Comparison of ENCODE assay signal across 9 mouse cellular contexts in the genomic region with DNA sequence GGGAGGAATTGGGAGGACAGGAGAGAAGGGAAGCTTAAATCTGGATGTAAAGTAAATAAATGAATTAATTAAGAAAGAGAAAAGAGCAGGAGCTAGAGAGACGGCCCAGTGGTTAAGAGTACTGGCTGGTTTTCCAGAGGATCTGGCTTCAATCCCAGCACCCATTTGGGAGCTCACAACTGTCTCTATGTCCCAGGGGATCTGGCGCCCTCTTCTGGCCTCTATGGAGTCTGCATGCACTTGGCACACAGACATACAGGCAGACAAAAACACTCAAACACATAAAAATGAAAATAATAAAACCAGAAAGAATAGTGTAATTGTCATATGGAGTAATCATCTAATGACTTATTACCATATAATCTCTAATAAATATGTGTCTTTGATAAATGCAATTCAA. TPM values are rescaled to one million over a fixed set of nuclear protein-coding genes. Genes with fewer than 3 reads are reported as not detected.
DNase-seq lines count a peak whose midpoint lies in the region; ATAC-seq and TF ChIP-seq lines count a peak whose summit lies in the region.
"Had no signal": no experiment of that assay in that cellular context is flagged by ENCODE, and none has a peak within 500 bp of the region (broad histone marks: within the 10 kb centered on the region; RNA-seq: fewer than 3 reads in every experiment).

No protein-coding gene starts in this region.

- intact Hi-C loops in gastrocnemius, adult 2 months (cut with DNase I), result no loop called here

- no peak overlapping the region for H3K4me3 ChIP-seq in forebrain, embryonic 14.5 days (ENCODE audit: low read depth, low read length)
- H3K4me3 ChIP-seq in forebrain, embryonic 12.5 days (replicated peaks), result no peak overlapping the region
- no peak overlapping the region for H3K4me3 ChIP-seq in neural tube, embryonic 11.5 days (ENCODE audit: low read depth, low read length)
- H3K4me3 ChIP-seq in gastrocnemius, adult 2 months, result no peak overlapping the region
- no peak overlapping the region for H3K4me3 ChIP-seq in stomach, postnatal 0 days (ENCODE audit: low read depth, low read length)
- no peak overlapping the region for H3K4me3 ChIP-seq in hindbrain, embryonic 16.5 days (ENCODE audit: low read length)
- H3K4me3 ChIP-seq: neural tube, embryonic 12.5 days had no signal

- DNase-seq in forebrain, embryonic 14.5 days (ENCODE audit: low spot score), result peak; percentile 57
- peak; percentile 26 for DNase-seq in neural tube, embryonic 11.5 days (ENCODE audit: low spot score)
- DNase-seq in neural tube, embryonic 10.5 days (ENCODE audit: extremely low spot score, low spot score), result no peak
- peak; percentile 68 for DNase-seq in gastrocnemius, adult 2 months
- DNase-seq in stomach, postnatal 0 days (ENCODE audit: low spot score), result peak; percentile 23
- no peak for DNase-seq in ovary, postnatal 10 days (ENCODE audit: low spot score)

- H3K4me2 ChIP-seq in forebrain, embryonic 14.5 days (ENCODE audit: low read length), result no peak overlapping the region
- no peak overlapping the region for H3K4me2 ChIP-seq in forebrain, embryonic 12.5 days
- no peak overlapping the region for H3K4me2 ChIP-seq in neural tube, embryonic 11.5 days (ENCODE audit: low read depth)
- H3K4me2 ChIP-seq in stomach, postnatal 0 days (replicated peaks; ENCODE audit: low read depth), result no peak overlapping the region
- H3K4me2 ChIP-seq in hindbrain, embryonic 16.5 days (ENCODE audit: low read length), result no peak overlapping the region
- H3K4me2 ChIP-seq: neural tube, embryonic 12.5 days had no signal

- no peaks in the 10 kb centered on the region for H3K36me3 ChIP-seq in forebrain, embryonic 14.5 days (ENCODE audit: control insufficient read depth, insufficient read depth, low read length)
- H3K36me3 ChIP-seq in forebrain, embryonic 12.5 days (replicated peaks), result no peaks in the 10 kb centered on the region
- no peaks in the 10 kb centered on the region for H3K36me3 ChIP-seq in neural tube, embryonic 11.5 days (ENCODE audit: control insufficient read depth, insufficient read depth, low read length)
- H3K36me3 ChIP-seq in stomach, postnatal 0 days (ENCODE audit: control insufficient read depth, insufficient read depth, low read length), result no peaks in the 10 kb centered on the region
- no peaks in the 10 kb centered on the region for H3K36me3 ChIP-seq in hindbrain, embryonic 16.5 days (ENCODE audit: control insufficient read depth, insufficient read depth, low read length)
- H3K36me3 ChIP-seq: neural tube, embryonic 12.5 days had no signal

- H3K27me3 ChIP-seq in forebrain, embryonic 14.5 days (replicated peaks; ENCODE audit: control insufficient read depth, insufficient read depth, low read length), result no peaks in the 10 kb centered on the region
- no peaks in the 10 kb centered on the region for H3K27me3 ChIP-seq in forebrain, embryonic 12.5 days
- H3K27me3 ChIP-seq in neural tube, embryonic 11.5 days (ENCODE audit: control insufficient read depth, insufficient read depth, low read length), result no peaks in the 10 kb centered on the region
- no peaks in the 10 kb centered on the region for H3K27me3 ChIP-seq in stomach, postnatal 0 days (ENCODE audit: control insufficient read depth, insufficient read depth, low read length)
- no peaks in the 10 kb centered on the region for H3K27me3 ChIP-seq in hindbrain, embryonic 16.5 days (replicated peaks; ENCODE audit: control insufficient read depth, insufficient read depth, low read length)
- H3K27me3 ChIP-seq: neural tube, embryonic 12.5 days had no signal

- WGBS in forebrain, embryonic 14.5 days, result 28% methylated on average over 2 of the region's 2 CpGs
- 50% methylated on average over 2 of the region's 2 CpGs for WGBS in forebrain, embryonic 12.5 days
- WGBS in neural tube, embryonic 11.5 days, result 46% methylated on average over 2 of the region's 2 CpGs
- 38% methylated on average over 2 of the region's 2 CpGs for WGBS in stomach, postnatal 0 days
- WGBS in hindbrain, embryonic 16.5 days, result 43% methylated on average over 2 of the region's 2 CpGs

- peak; percentile 79 for TF ChIP-seq CTCF in gastrocnemius, adult 2 months (IDR thresholded peaks at IDR 0.05)
- peak; percentile 71 for TF ChIP-seq CTCF in stomach, postnatal 0 days (IDR thresholded peaks at IDR 0.05; ENCODE audit: low read depth)

- TF ChIP-seq EP300 in stomach, postnatal 0 days (optimal IDR thresholded peaks at IDR 0.05), result no peak

- no peak overlapping the region for H3K27ac ChIP-seq in forebrain, embryonic 14.5 days (ENCODE audit: low read depth, low read length)
- H3K27ac ChIP-seq in forebrain, embryonic 12.5 days, result no peak overlapping the region
- no peak overlapping the region for H3K27ac ChIP-seq in neural tube, embryonic 11.5 days (ENCODE audit: low read depth, low read length)
- no peak overlapping the region for H3K27ac ChIP-seq in gastrocnemius, adult 2 months
- H3K27ac ChIP-seq in stomach, postnatal 0 days (replicated peaks), result no peak overlapping the region
- H3K27ac ChIP-seq in hindbrain, embryonic 16.5 days (ENCODE audit: low read depth, low read length), result no peak overlapping the region
- H3K27ac ChIP-seq: neural tube, embryonic 12.5 days had no signal

- H3K9me3 ChIP-seq in forebrain, embryonic 14.5 days (replicated peaks; ENCODE audit: control insufficient read depth, low read length), result no peaks in the 10 kb centered on the region
- no peaks in the 10 kb centered on the region for H3K9me3 ChIP-seq in forebrain, embryonic 12.5 days
- H3K9me3 ChIP-seq in neural tube, embryonic 11.5 days (ENCODE audit: control insufficient read depth, low read length), result no peaks in the 10 kb centered on the region
- no peaks in the 10 kb centered on the region for H3K9me3 ChIP-seq in stomach, postnatal 0 days (ENCODE audit: control insufficient read depth, low read length)
- H3K9me3 ChIP-seq in hindbrain, embryonic 16.5 days (ENCODE audit: control insufficient read depth, low read length), result no peaks in the 10 kb centered on the region
- H3K9me3 ChIP-seq: neural tube, embryonic 12.5 days had no signal

- H3K9ac ChIP-seq in forebrain, embryonic 14.5 days (ENCODE audit: low read length), result no peak overlapping the region
- H3K9ac ChIP-seq in forebrain, embryonic 12.5 days, result no peak overlapping the region
- H3K9ac ChIP-seq in neural tube, embryonic 11.5 days (ENCODE audit: low read length), result no peak overlapping the region
- no peak overlapping the region for H3K9ac ChIP-seq in stomach, postnatal 0 days (ENCODE audit: low read length)
- no peak overlapping the region for H3K9ac ChIP-seq in hindbrain, embryonic 16.5 days (ENCODE audit: low read depth, low read length)
- H3K9ac ChIP-seq: neural tube, embryonic 12.5 days had no signal

- H3K4me1 ChIP-seq in forebrain, embryonic 14.5 days (ENCODE audit: control insufficient read depth, insufficient read depth, low read length), result no peaks in the 10 kb centered on the region
- peaks cover 2% of the 10 kb centered on the region for H3K4me1 ChIP-seq in forebrain, embryonic 12.5 days
- H3K4me1 ChIP-seq in neural tube, embryonic 11.5 days (ENCODE audit: control insufficient read depth, insufficient read depth, low read length), result no peaks in the 10 kb centered on the region
- no peaks in the 10 kb centered on the region for H3K4me1 ChIP-seq in stomach, postnatal 0 days (replicated peaks; ENCODE audit: control insufficient read depth, insufficient read depth)
- no peaks in the 10 kb centered on the region for H3K4me1 ChIP-seq in hindbrain, embryonic 16.5 days (ENCODE audit: control insufficient read depth, insufficient read depth, low read depth, low read length)

- ATAC-seq in forebrain, embryonic 14.5 days, result no peak
- ATAC-seq in forebrain, embryonic 12.5 days (ENCODE audit: low FRiP score), result no peak
- ATAC-seq in neural tube, embryonic 11.5 days (ENCODE audit: insufficient read depth, low FRiP score, low TSS enrichment), result no peak
- ATAC-seq in stomach, postnatal 0 days (ENCODE audit: low FRiP score, low TSS enrichment), result no peak
- no peak for ATAC-seq in hindbrain, embryonic 16.5 days

RNA-seq across cellular contexts. Expression of a gene that starts 12.0 kb away (rescaled TPM):
- 65.5 and 70.1 TPM in 2 replicates for polyA plus RNA-seq in forebrain, embryonic 14.5 days (2014; fragmentation: Nextera tagmentation; extraction: Ambion mirVana)
- 61.5 and 68.0 TPM in 2 replicates for polyA plus RNA-seq in forebrain, embryonic 12.5 days (2016; fragmentation: Nextera tagmentation; extraction: Ambion mirVana)
- 140 and 147 TPM in 2 replicates for polyA plus RNA-seq in neural tube, embryonic 11.5 days (2014; fragmentation: Nextera tagmentation; extraction: Ambion mirVana)
- 1 to 10 TPM; 4.5 to 7.7 TPM for total RNA-seq in gastrocnemius, adult 2 months (2021)
- 27.5 and 36.0 TPM in 2 replicates for polyA plus RNA-seq in stomach, postnatal 0 days (2015; fragmentation: Nextera tagmentation; extraction: Ambion mirVana)
- polyA plus RNA-seq in hindbrain, embryonic 16.5 days (2015; fragmentation: Nextera tagmentation; extraction: Ambion mirVana), result 46.9 and 51.6 TPM in 2 replicates

RNA-seq across cellular contexts. Expression of a gene that starts 38.2 kb away (rescaled TPM):
- polyA plus RNA-seq in forebrain, embryonic 14.5 days (2014; fragmentation: Nextera tagmentation; extraction: Ambion mirVana), result 0.09 TPM in 1 of 2 replicates, not detected in the other
- not detected in 2 replicates for polyA plus RNA-seq in forebrain, embryonic 12.5 days (2016; fragmentation: Nextera tagmentation; extraction: Ambion mirVana)
- 0.48 and 1.1 TPM in 2 replicates for polyA plus RNA-seq in neural tube, embryonic 11.5 days (2014; fragmentation: Nextera tagmentation; extraction: Ambion mirVana)
- total RNA-seq in gastrocnemius, adult 2 months (2021), result 10 to 100 TPM; 27.1 to 39.4 TPM
- 0.06 TPM in 1 of 2 replicates, not detected in the other for polyA plus RNA-seq in stomach, postnatal 0 days (2015; fragmentation: Nextera tagmentation; extraction: Ambion mirVana)
- polyA plus RNA-seq in hindbrain, embryonic 16.5 days (2015; fragmentation: Nextera tagmentation; extraction: Ambion mirVana), result 0.38 and 0.69 TPM in 2 replicates

Comparison
In these comparisons a context has a peak if more than half of its experiments do, and no peak if none do; other contexts are left out.
1. DNase-seq: peak in forebrain, embryonic 14.5 days (single experiment), neural tube, embryonic 11.5 days (single experiment), gastrocnemius, adult 2 months (single experiment) and stomach, postnatal 0 days (single experiment); none in neural tube, embryonic 10.5 days (single experiment) and ovary, postnatal 10 days (single experiment).